Mouse (Mus musculus): ENCODE results near the gene Gm45785.

- peak; percentile 97 for TF ChIP-seq CTCF (conservative IDR thresholded peaks at IDR 0.05; ENCODE audit: insufficient read depth, insufficient read length, low read depth, low read length)
- TF ChIP-seq POLR2A (IDR thresholded peaks at IDR 0.05; ENCODE audit: low read depth, low read length), result no peak
These were observed 50.4 kb downstream of the Gm45785 start for GRCm38 (mm10) chr7:140805704-140806103.

Measured in kidney, adult 2 months (tissue).